Mouse (Mus musculus): Measurements from ENCODE around the gene Upp2. TPM values are rescaled to one million over a fixed set of nuclear protein-coding genes. Genes with fewer than 3 reads are reported as not detected.

Gene Upp2
- total RNA-seq, 2 experiments from 2014 or later = 20.4 to 23.0 TPM

GRCm38 (mm10) chr2:58550488-58550887, 16.6 kb upstream of the Upp2 start:
- DNase-seq (ENCODE audit: low spot score in 2 of 2) = no peak

GRCm38 (mm10) chr2:58551866-58552265, 15.2 kb upstream of the Upp2 start:
- no peak for DNase-seq (ENCODE audit: low spot score in 2 of 2)

DNA sequence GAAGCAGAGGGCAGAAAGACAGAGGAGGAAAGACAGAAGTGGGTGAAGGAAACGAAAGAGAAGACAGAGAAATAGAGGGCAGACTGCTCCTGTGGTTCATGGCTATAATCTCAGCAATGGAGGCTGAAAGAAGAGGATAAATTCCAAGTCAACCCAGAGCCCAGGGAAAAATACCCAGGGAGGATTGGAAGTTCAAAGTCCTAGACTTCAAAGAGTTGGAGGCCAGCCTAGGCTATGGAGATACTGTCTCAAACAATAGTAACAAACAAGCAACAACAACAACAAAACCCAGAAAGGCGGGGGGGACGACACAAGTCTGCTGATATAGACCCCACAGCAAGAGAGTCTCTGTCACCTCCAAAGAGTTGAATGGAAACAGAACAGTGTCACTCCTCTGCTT, 14.8 kb upstream of the Upp2 start:
- no peak for DNase-seq (ENCODE audit: low spot score in 2 of 2)

DNA sequence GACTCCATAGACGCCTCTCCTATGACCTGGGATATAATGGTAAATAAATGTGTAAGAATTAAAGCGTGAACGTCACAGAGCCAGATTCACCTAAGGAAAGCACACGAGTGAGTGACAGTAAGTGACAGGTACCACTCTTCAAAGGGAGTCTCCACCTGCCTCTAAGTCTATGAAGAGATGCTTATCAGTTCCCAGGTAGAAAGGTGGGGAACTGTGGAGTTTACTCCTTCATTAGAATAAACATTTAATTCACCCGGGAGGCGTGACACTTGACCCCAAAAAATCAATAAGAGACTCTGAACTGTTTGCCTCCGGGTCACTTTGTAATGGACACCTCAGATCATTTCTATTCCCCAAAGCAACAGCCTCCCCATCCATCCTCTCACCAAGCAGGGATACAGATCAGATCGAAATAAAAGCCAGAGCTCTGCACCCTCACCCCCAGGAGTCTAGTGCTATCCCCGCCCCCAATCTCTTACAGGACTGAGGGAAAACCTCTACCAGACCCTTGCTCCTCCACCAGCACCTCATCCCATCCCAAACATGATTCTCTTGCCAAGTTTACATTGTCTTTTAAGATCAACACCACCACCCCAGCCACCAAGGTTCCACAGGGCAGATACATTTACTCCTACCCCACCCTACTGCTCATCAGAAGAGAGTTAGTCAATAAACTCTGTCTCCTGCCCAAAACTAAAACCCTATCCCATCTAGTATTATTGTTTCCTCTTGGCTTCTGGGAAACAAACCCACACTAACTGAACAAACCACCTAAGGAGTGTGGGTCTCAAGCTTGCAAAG, 9.9 kb upstream of the Upp2 start:
- no peak for DNase-seq (ENCODE audit: low spot score in 2 of 2)

- DNase-seq (ENCODE audit: low spot score in 2 of 2) = no peak
These were observed 5.0 kb upstream of the Upp2 start for GRCm38 (mm10) chr2:58562137-58562536.

- peak in 1 of 2 experiments; percentile 28 for DNase-seq (ENCODE audit: low spot score in 2 of 2)
These were observed 1.8 kb upstream of the Upp2 start for GRCm38 (mm10) chr2:58565267-58565666.

DNA sequence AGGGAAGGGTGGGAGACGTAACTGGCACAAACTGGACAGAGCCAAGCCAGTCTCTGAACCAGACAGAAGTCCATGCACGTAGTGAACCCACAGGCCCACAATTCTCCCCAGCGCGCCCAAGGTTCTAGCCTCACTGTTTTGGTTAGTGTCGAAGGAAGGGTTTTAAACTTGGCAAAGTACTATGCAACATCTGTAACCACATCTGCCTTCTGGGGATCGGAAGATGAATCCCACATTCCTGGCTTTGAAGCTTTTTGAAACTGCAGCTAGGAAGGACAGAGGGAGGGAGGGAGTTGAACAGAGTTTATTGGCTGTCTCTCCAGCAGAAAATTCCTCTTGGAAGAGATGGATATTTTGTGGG, 1.1 kb upstream of the Upp2 start:
- DNase-seq (ENCODE audit: low spot score in 2 of 2) = peak in 1 of 2 experiments; percentile 22

- peak; percentile 51 to 57 for DNase-seq (ENCODE audit: low spot score in 2 of 2)
These were observed 560 bp upstream of the Upp2 start for GRCm38 (mm10) chr2:58566410-58567065.

DNA sequence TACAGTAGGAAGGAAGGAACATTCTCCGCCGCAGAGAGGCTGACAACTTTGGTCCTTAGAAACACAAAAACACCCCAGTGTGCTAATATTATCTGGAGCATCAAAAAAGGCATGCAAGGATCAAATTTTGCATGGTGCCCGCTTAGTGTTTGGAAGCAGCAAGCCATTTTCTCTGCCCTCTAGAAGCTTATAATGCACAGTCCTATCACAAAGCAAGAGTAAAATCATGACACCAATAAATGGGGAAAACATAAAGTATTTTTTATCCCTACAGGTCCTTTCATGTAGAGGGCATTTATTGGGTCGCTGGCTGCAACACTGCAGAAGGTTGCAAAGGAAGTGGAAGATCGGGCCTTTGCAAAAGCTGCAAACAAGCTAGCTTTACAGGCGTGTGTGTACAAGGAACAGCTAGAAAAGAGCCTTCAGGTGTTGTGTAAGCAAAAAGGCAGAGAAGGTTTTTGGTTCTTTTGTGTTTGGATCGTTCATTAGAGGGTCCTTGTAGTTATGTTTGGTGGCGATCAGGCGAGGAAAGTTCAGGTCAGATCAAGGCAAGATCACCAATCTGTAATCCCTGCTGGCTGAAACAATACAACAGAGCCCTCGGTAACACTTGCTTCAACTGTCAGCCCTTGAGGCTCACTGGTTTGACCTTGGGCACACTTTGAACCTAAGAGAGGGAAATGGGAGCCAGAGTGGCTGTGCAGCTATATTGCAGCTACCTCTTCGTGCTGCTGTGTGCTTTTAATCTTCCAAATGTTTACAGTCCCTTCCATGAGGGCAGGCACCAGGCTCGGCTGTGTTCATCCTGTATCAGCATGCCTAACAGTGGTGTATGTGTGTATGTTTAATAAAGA, 995 bp downstream of the Upp2 start:
- DNase-seq (ENCODE audit: low spot score in 2 of 2) = peak in 1 of 2 experiments; percentile 28

DNA sequence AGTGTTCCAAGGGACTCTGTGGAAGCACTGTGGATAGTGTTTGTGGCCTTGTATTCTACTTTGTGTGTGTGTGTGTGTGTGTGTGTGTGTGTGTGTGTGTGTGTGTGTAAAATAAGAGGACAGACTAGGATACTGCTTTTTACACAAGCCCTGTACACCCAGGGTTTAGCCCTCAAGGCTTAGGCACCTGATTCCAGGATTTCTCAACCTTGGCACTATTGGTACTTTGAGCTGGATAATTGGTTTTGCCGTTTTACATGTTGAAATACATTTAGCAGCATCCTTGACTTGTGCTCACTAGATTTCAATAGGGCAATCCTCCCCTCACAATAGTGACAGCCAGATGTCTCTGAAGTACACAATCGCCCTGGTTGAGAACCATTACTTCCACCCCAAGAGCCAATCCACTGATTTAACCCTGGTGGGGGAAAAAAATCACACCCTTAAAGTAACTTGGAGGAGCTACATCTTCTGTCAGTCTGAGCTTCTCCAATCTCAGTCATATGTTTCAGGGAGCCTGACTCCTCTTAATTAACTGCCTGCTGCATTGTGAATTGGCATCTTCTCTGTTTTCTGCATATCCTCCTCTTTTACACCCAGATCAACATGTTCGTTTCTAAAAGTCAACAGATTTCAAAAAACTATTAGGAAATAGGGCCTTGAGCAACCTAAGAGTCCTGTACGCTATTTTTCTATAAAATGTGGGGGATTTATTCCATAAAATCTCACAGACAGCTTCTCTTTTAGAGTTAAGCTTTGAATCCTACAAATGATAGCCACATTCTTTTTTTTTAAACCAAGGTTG, 1.9 kb downstream of the Upp2 start:
- DNase-seq (ENCODE audit: low spot score in 2 of 2) = peak in 1 of 2 experiments; percentile 33

DNA sequence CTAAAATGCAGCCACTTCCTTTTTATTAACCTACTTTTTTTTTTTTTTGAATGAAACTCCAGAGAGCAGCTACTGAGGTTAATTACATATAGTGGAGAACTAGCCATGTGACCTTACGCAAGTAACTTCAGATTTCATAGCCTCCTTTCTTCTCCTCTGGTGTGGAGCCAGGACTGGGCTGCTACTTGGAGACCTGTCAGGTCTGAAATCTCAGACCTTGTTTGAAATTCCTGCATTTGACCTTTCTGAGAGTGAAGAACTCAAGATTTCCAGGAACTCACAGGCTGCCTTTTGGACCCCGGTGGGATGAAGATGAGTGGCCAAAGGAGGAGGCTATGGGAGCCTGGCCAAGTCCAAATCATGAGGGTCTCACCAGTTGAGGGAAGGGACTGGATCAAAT, 7.1 kb downstream of the Upp2 start:
- no peak for DNase-seq (ENCODE audit: low spot score in 2 of 2)

DNA sequence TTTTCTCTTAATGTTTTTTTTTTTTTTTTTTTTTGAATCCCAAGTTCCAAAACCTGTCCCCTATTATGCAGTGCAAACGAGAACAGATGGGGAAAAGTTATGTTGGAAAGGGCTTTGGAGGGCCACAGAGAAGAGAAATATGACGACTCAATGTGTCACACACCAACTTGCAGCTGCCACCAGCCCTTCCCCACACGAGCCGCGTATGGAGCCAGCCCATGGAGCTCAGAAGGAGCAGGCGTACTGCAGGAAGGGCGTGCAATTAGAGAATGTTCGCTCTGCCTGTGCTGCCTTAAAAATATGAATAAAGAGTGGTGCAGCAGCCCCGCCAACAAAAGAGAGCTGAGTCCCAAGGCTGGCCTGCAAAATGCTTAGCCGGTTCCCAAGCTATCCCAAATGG, 19.2 kb downstream of the Upp2 start:
- peak; percentile 74 to 91 for DNase-seq (ENCODE audit: low spot score in 2 of 2)

GRCm38 (mm10) chr2:58589637-58590036, 22.5 kb downstream of the Upp2 start:
- peak in 1 of 2 experiments; percentile 43 for DNase-seq (ENCODE audit: low spot score in 2 of 2)

GRCm38 (mm10) chr2:58590055-58590454, 23.0 kb downstream of the Upp2 start:
- DNase-seq (ENCODE audit: low spot score in 2 of 2) = no peak

GRCm38 (mm10) chr2:58595350-58595749, 28.3 kb downstream of the Upp2 start:
- no peak for DNase-seq (ENCODE audit: low spot score in 2 of 2)

GRCm38 (mm10) chr2:58596774-58597342, 29.8 kb downstream of the Upp2 start:
- peak; percentile 56 to 81 for DNase-seq (ENCODE audit: low spot score in 2 of 2)

DNA sequence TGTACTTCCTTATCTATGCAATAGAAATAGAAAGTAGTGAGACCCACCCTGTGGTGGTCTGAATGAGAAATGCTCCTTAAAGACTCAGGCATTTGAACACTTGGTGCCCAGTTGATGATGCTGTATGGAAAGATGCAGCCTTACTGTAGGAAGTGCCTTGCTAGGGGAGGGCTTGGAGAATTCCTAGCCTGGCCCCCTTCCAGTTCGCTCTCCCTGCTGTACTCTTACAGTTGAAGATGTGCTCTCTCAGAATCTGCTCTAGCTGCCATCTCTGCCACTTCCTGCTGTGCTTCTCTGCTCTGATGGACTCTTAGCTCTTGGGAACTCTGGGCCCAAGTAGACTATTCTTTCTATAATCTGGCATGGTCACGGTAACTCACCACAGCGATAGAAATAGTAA, 30.5 kb downstream of the Upp2 start:
- DNase-seq (ENCODE audit: low spot score in 2 of 2) = no peak

- no peak for DNase-seq (ENCODE audit: low spot score in 2 of 2)
These were observed 32.5 kb downstream of the Upp2 start for GRCm38 (mm10) chr2:58599639-58600038.

- no peak for DNase-seq (ENCODE audit: low spot score in 2 of 2)
These were observed 34.3 kb downstream of the Upp2 start for GRCm38 (mm10) chr2:58601382-58601781.

DNA sequence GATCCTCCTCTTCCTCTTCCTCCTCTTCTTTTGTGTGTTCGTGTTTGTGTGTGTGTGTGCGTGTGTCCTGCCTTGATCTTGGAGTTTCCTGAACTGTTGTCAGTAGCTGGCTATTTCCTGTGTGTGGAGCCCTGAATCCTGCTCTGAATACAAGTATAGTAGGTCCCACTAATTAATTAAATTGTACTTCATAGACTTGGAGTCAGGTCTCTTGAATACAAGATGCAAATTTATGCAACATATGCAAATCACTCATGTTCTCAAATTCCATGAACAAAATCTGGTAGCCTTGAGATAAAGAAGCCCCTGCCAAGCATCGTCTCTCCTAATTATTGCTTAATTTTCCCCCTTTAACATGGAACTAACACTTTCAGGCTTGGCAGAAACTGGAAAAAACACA, 36.3 kb downstream of the Upp2 start:
- no peak for DNase-seq (ENCODE audit: low spot score in 2 of 2)

- no peak for DNase-seq (ENCODE audit: low spot score in 2 of 2)
These were observed 37.7 kb downstream of the Upp2 start for GRCm38 (mm10) chr2:58604791-58605190.

Measured in layer of hippocampus, postnatal 14 days (tissue).